Mouse (Mus musculus) C2C12 (cell line): ENCODE data around the gene Iqsec1.

Experiments used
- CEBPB ChIP-seq: IDR thresholded peaks from one replicate; pipeline ENCODE4 v1.6.1; 2011; ENCODE audit warnings: low read depth, mild to moderate bottlenecking, control low read depth, moderate library complexity
- CTCF ChIP-seq: IDR thresholded peaks from one replicate; pipeline ENCODE4 v1.5.1; 2011; ENCODE audit not compliant: control insufficient read depth, insufficient read depth, insufficient read length
- FOSL1 ChIP-seq: IDR thresholded peaks from one replicate; pipeline ENCODE4 v1.8.0; 2011; ENCODE audit warnings: mild to moderate bottlenecking, low read length; ENCODE audit not compliant: poor library complexity, insufficient read depth, severe bottlenecking
- MAX ChIP-seq: IDR thresholded peaks from one replicate; pipeline ENCODE4 v1.6.1; 2011; ENCODE audit warnings: mild to moderate bottlenecking, control low read depth
- MYOD1 ChIP-seq: IDR thresholded peaks from one replicate; pipeline ENCODE4 v1.6.1; 2011; ENCODE audit warnings: low read depth; ENCODE audit not compliant: control insufficient read depth, insufficient read length

GRCm38 (mm10) chr6:90988648-90989317 is at the start of gene Iqsec1:
- TF ChIP-seq MAX = no peak
- no peak for TF ChIP-seq CTCF
- TF ChIP-seq CEBPB = no peak
- TF ChIP-seq FOSL1 = no peak
- TF ChIP-seq MYOD1 = no peak
